Mouse (Mus musculus) left cerebral cortex, adult 2 months (tissue): ENCODE results near the gene Cpa5. TPM values are rescaled to one million over a fixed set of nuclear protein-coding genes. Genes with fewer than 3 reads are reported as not detected.
A peak's percentile ranks its signal among the peaks of the same experiment; 100 is the strongest.

ENCODE experiments used
- DNase-seq, 2 experiments: peaks; one replicate each; pipeline ENCODE4 v3.0.0; 2021 to 2022; ENCODE audit warnings: low spot score in 2 of 2, mixed read lengths in 1 of 2; ENCODE audit errors: extremely low spot score in 1 of 2
- H3K27ac ChIP-seq: fragments of 200-600 bp; 2 replicates; pipeline ENCODE4 v1.8.1; 2022
- H3K4me3 ChIP-seq: fragments of 200-600 bp; 2 replicates; pipeline ENCODE4 v1.8.1; 2022
- CTCF ChIP-seq: fragments of 200-600 bp; IDR thresholded peaks from 2 replicates; pipeline ENCODE4 v1.8.1; 2022; ENCODE audit warnings: antibody characterized with exemption, mild to moderate bottlenecking, moderate library complexity
- intact Hi-C: fragments of 180-260 bp; cut with DNase I; formaldehyde crosslinking; loops from one replicate; pipeline ENCODE4 v1.15.1; 2025
- total RNA-seq, 2 experiments: library from RNA; stranded (reverse); gene quantifications; 2 replicates each; pipeline ENCODE4 v1.2.3; 2021

The Cpa5 gene
- total RNA-seq, 2 experiments from 2014 or later, result not detected

DNA sequence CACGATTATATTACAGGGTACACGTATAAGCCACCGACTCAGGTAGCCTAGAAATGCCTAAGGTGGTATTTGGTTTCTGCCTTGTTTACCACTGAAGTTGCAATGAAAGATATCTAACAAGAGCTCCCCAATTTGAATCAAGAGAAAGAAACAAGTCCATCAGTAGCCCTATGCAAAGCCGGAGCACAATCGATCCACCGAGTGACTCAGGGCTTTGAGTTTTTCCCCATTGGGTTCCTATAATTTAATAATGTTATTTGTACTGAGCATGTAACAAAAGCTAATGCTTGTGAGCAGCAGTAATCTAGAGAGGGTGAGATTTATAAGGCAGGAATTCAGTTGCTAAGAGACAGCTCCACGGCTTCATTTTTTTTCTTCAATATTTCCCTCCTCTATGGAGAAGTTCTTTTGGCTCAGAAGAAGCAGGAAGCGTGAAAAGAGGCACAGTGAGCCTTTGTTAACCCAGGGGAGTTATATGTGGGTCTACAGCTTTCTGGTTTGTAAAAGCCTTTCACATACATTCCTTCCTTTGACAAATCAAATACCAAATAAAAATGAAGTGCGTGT, 64.0 kb downstream of the Cpa5 start:
- intact Hi-C loops, result loop anchor here (2.0 to 5.0 kb wide), 4 partner anchors 18 to 272 kb away; partner anchors contain the start of genes Cep41 and Klhdc10
- no peak for TF ChIP-seq CTCF

DNA sequence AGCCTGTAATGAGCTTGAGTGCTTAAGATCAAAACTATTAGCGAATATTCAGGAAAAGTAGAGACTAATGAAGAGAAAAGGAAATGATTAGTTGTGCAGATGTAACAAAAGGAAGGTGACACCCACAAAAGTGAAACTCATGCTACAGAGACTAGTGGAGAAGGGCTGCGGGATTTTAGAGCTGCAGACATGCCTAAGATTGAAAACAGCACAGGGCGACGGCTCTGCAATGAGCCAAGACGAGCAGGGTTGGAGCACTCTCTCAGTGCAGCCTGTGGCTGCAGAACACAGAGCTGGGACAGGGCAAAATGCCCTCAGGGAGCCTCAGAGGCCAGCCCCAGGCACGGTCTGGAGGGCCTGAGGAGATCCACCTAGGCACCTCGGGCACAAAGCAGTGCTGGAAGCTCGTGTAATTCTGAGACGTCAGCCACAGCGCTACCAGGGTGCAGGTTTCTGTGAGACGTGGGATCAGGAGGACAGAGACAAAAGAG, 64.5 kb downstream of the Cpa5 start:
- H3K4me3 ChIP-seq, result peak overlapping the region; percentile 6
- intact Hi-C loops, result loop anchor here (2.0 to 5.0 kb wide), 2 partner anchors 17 to 273 kb away; partner anchors contain the start of genes Cep41 and Klhdc10
- no peak for TF ChIP-seq CTCF
- peak in 1 of 2 experiments; percentile 38 for DNase-seq
- H3K27ac ChIP-seq, result peak overlapping the region; percentile 83

More for the DNA sequence above, 64.0 kb downstream of the Cpa5 start:
- Histone ChIP-seq H3K27ac (peak overlapping the region; percentile 83), H3K4me3 (peak overlapping the region; percentile 6)
- DNase-seq, result no peak

- Histone ChIP-seq H3K4me3 (no peak overlapping the region), H3K27ac (no peak overlapping the region)
- intact Hi-C loops, result loop anchor here (5.0 kb wide), 1 partner anchor 274 kb away; the partner anchor contains the start of gene Klhdc10
- no peak for DNase-seq
- TF ChIP-seq CTCF, result no peak
These were observed 65.7 kb downstream of the Cpa5 start for GRCm38 (mm10) chr6:30676506-30676905.

GRCm38 (mm10) chr6:30677591-30677990, 66.8 kb downstream of the Cpa5 start:
- TF ChIP-seq CTCF, result no peak
- intact Hi-C loops, result loop anchor here (5.0 kb wide), 1 partner anchor 275 kb away; the partner anchor contains the start of gene Klhdc10

DNA sequence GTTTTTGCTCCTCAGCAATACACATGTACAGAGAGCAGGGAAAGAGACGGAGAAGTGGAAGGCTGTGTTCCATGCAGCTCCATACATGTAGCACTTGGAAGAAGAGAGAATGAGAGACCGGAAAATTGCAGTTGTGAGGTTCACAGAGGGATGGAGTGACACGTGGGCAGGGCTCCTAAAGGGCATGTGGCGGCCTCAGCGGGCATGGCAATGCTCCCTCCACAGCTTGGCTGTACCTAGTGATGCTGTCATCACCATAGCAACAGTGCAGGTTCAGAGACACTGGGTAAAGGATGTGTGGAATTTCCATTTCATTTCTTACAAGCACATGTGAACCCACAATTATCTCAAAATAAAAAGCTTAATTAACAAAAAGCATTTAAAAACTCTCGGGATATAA, 67.7 kb downstream of the Cpa5 start:
- intact Hi-C loops, result loop anchor here (5.0 kb wide), 1 partner anchor 276 kb away; the partner anchor contains the start of gene Klhdc10
- no peak overlapping the region for H3K27ac ChIP-seq
- no peak overlapping the region for H3K4me3 ChIP-seq
- no peak for DNase-seq
- no peak for TF ChIP-seq CTCF

More at GRCm38 (mm10) chr6:30677591-30677990, 66.8 kb downstream of the Cpa5 start:
- H3K4me3 ChIP-seq, result no peak overlapping the region
- no peak for DNase-seq
- no peak overlapping the region for H3K27ac ChIP-seq

GRCm38 (mm10) chr6:30679567-30679966, 68.8 kb downstream of the Cpa5 start:
- Histone ChIP-seq H3K4me3 (no peak overlapping the region), H3K27ac (no peak overlapping the region)
- DNase-seq, result no peak
- intact Hi-C loops, result loop anchor here (5.0 kb wide), 1 partner anchor 277 kb away; the partner anchor contains the start of gene Klhdc10
- TF ChIP-seq CTCF, result no peak

DNA sequence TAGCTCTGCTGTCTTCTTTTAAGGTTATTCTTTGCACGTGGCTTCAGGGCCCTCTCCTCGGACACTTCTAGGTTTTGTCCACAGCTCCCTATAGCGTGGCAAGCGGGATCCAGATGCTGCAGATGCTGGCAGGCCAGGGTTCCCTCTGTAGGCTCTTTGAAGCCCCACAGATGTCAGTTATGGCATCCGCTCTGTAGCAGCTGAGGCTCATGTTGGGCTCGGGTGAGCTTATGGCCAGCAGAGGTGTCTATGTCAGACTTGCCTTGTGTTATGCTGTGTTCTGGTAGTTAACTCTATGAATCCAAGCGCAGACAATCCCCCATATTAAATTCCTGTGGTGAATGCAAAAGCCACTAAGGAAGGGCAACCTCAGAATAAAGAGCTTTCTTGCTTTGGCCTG, 69.6 kb downstream of the Cpa5 start:
- TF ChIP-seq CTCF, result no peak
- no peak for DNase-seq
- intact Hi-C loops, result no loop called here
- H3K27ac ChIP-seq, result no peak overlapping the region
- H3K4me3 ChIP-seq, result no peak overlapping the region

Other genes with a start within 250 kb of the Cpa5 start
- gene Zc3hc1, start 220.0 kb upstream of the Cpa5 start, total RNA-seq, result 10 to 100 TPM; 23.6 to 28.7 TPM
- 10 to 100 TPM; 87.2 to 91.9 TPM for gene Klhdc10, start 209.1 kb upstream of the Cpa5 start, total RNA-seq
- 10 to 100 TPM; 18.3 to 21.7 TPM for gene Tmem209, start 101.2 kb upstream of the Cpa5 start, total RNA-seq
- 1 to 10 TPM in 1 of 2 experiments, under 1 TPM in 1; 0.70 to 1.1 TPM for gene Ssmem1, start 101.2 kb upstream of the Cpa5 start, total RNA-seq
- 1 to 10 TPM in 1 of 2 experiments, under 1 TPM in 1; 0.61 to 1.2 TPM for gene Cpa2, start 69.4 kb upstream of the Cpa5 start, total RNA-seq
- under 1 TPM in 1 of 2 experiments, not detected in 1; 0.16 TPM for gene Cpa4, start 42.6 kb upstream of the Cpa5 start, total RNA-seq
- gene Cpa1, start 28.2 kb downstream of the Cpa5 start, total RNA-seq, result not detected
- 1 to 10 TPM; 6.5 to 9.2 TPM for gene Cep41, start 82.7 kb downstream of the Cpa5 start, total RNA-seq
- 100 to 1,000 TPM in 1 of 2 experiments, 10 to 100 TPM in 1; 90.5 to 129 TPM for gene Mest, start 112.5 kb downstream of the Cpa5 start, total RNA-seq